Mouse (Mus musculus): ENCODE measurements at regions not wholly inside any gene's neighbourhood (a gene's known extent, or its start where the extent isn't known, plus 50 kb on each side); places are given as distances from the start of the nearest gene placed in this dataset.

- H3K4me1 ChIP-seq (replicated peaks; ENCODE audit: control insufficient read depth, insufficient read depth, low read length) = no peaks in the 10 kb centered on the region
- H3K27ac ChIP-seq (ENCODE audit: low read depth, low read length) = no peak overlapping the region
- no peaks in the 10 kb centered on the region for H3K9me3 ChIP-seq (ENCODE audit: control insufficient read depth)
- no peaks in the 10 kb centered on the region for H3K27me3 ChIP-seq (replicated peaks; ENCODE audit: control insufficient read depth, insufficient read depth, low read length)
- H3K4me3 ChIP-seq (ENCODE audit: low read depth, low read length) = no peak overlapping the region
- ATAC-seq = no peak
- 76% methylated on average over 6 of the region's 6 CpGs for WGBS
- no peaks in the 10 kb centered on the region for H3K36me3 ChIP-seq (ENCODE audit: control insufficient read depth, insufficient read depth)
- H3K4me2 ChIP-seq (replicated peaks; ENCODE audit: low read depth) = no peak overlapping the region
- TF ChIP-seq CTCF (IDR thresholded peaks at IDR 0.05; ENCODE audit: low read depth) = no peak
- H3K9ac ChIP-seq (ENCODE audit: low read depth, low read length) = no peak overlapping the region
These were observed 63.3 kb upstream of the Selenok start for GRCm38 (mm10) chr14:29904856-29905255.

- H3K4me1 ChIP-seq (replicated peaks; ENCODE audit: control insufficient read depth, insufficient read depth, low read length) = no peaks in the 10 kb centered on the region
- no peak overlapping the region for H3K27ac ChIP-seq (ENCODE audit: low read depth, low read length)
- H3K4me3 ChIP-seq (ENCODE audit: low read depth, low read length) = no peak overlapping the region
- H3K4me2 ChIP-seq (replicated peaks; ENCODE audit: low read depth) = no peak overlapping the region
- H3K9ac ChIP-seq (ENCODE audit: low read depth, low read length) = no peak overlapping the region
- no peaks in the 10 kb centered on the region for H3K9me3 ChIP-seq (ENCODE audit: control insufficient read depth)
- WGBS = 20% methylated on average over 8 of the region's 8 CpGs
- ATAC-seq = no peak
- no peaks in the 10 kb centered on the region for H3K36me3 ChIP-seq (ENCODE audit: control insufficient read depth, insufficient read depth)
- no peak for TF ChIP-seq CTCF (IDR thresholded peaks at IDR 0.05; ENCODE audit: low read depth)
- no peaks in the 10 kb centered on the region for H3K27me3 ChIP-seq (replicated peaks; ENCODE audit: control insufficient read depth, insufficient read depth, low read length)
These were observed 58.4 kb upstream of the Selenok start for GRCm38 (mm10) chr14:29909741-29910140.
